Mouse (Mus musculus) retina, embryonic 14.5 days (tissue): ENCODE results near the gene Olfr744.
"Not testable (repeated sequence)": the region's sequence is repeated elsewhere in the genome, so short reads cannot be mapped to it uniquely, and the experiment has no call there.

Experiments used
- DNase-seq: peaks from one replicate; pipeline ENCODE4 v3.0.0-alpha.2; 2015; ENCODE audit warnings: low spot score

The Olfr744 gene

DNA sequence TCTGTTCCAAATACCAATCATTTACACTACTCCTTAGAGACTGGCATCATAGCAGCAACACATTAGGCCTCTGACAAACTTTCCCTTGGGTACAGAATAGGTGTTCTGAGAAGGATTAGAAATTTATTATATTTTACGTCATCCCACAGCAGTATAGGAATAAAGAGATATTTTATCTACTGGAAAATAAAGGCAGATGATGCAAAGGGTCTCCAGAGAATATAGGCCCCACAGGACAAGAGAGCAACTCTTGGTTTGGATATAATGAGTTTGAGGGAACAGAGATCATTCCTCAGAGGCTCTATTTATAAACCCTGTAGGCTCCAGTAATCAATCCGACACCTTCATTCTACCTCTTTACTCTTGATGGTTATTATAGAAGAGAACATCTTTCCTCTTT, at the start of gene Olfr744:
Gene Olfr744 (plus strand): TSS at position 301 of the 400 bp plus-strand sequence.
- no peak for DNase-seq

DNA sequence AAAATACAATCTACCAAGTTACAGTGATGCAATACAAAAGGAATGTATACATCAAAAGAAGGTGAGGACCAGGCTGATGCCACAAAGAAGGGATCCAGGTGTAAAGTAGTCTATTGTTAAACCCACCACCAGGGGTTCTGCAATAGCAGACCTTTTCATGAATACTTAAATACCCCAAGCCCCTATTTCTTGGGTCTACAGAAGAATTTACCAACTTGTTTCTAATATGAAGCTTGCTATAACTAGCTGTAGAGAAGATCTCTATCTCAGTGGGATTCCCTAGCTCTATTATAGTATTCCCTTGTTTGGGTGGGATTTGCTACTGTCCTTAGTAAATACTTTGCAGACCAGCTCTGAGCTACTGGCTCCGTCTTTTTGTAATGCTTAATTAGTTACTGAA, 41.6 kb upstream of the Olfr744 start:
- not testable (repeated sequence) for DNase-seq

DNA sequence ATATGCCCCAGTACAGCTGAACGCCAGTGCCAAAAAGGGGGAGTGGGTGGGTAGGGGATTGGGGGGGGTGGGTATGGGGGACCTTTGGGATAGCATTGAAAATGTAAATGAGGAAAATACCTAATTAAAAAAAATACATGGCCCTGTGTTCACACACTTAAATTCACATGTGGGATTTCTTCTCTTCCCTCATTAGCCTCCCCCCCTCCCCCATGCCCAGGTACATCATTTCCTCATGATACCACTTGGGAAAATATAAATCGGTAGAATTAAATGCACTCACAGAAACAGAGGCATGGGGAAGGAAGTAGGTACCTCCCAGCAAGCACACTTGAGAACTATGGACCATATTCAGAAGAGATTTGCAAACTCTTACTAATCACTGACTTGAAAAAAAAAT, 24.4 kb downstream of the Olfr744 start, which contains the start of gene Olfr745:
Gene Olfr745 (plus strand): TSS at position 301 of the 400 bp plus-strand sequence.
- no peak for DNase-seq

DNA sequence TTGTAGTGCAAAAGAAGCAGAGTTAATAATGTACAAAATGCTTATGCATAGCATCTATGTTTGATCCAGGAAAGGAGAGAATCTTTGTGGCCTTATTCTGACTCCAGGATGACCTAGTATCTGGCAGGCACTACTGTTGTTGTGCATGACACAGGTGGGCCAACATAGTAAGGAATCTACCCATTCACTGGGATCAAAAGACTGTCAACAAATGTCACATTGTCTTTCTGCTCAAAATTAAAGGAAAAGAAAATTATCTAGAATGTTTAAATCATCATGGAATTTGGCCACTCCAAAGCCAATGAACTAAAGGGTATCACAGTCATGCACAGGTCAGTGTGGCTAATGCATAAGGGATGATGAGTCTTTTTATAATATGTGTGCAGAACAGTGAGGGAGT, 32.1 kb downstream of the Olfr744 start, which contains the start of gene Olfr746:
Gene Olfr746 (plus strand): TSS at position 301 of the 400 bp plus-strand sequence.
- DNase-seq: no peak
